Mouse (Mus musculus) hindbrain, embryonic 14.5 days (tissue): ENCODE data around the gene Tesc. TPM values are rescaled to one million over a fixed set of nuclear protein-coding genes. Genes with fewer than 3 reads are reported as not detected.

ENCODE experiments used
- ATAC-seq: fragments of 200-750 bp; cut with Nextera tagmentation; 2 replicates; pipeline ENCODE4 v1.8.0; 2017; ENCODE audit warnings: moderate number of reproducible peaks, mild to moderate bottlenecking, moderate TSS enrichment, moderate library complexity; ENCODE audit not compliant: low FRiP score
- DNase-seq: peaks from one replicate; pipeline ENCODE4 v3.0.0-alpha.2; 2015; ENCODE audit warnings: low spot score
- H3K27ac ChIP-seq: fragments of 300-500 bp; sonication (generic); 2 replicates; pipeline ENCODE4 v1.5.1; 2014; ENCODE audit warnings: mild to moderate bottlenecking, moderate library complexity
- H3K27me3 ChIP-seq: fragments of 300-500 bp; sonication (generic); 2 replicates; pipeline ENCODE4 v1.6.1; 2014; ENCODE audit warnings: mild to moderate bottlenecking, low read length, mixed read lengths; ENCODE audit not compliant: control insufficient read depth, insufficient read depth
- H3K36me3 ChIP-seq: fragments of 300-500 bp; sonication (generic); replicated peaks from 2 replicates; pipeline ENCODE4 v1.6.1; 2014; ENCODE audit not compliant: control insufficient read depth, insufficient read depth
- H3K4me1 ChIP-seq: fragments of 300-500 bp; sonication (generic); replicated peaks from 2 replicates; pipeline ENCODE4 v1.6.1; 2014; ENCODE audit warnings: antibody characterized with exemption, low read length, mixed read lengths; ENCODE audit not compliant: control insufficient read depth, insufficient read depth
- H3K4me2 ChIP-seq: fragments of 300-500 bp; sonication (generic); replicated peaks from 2 replicates; pipeline ENCODE4 v1.6.1; 2014; ENCODE audit warnings: mild to moderate bottlenecking, moderate library complexity
- H3K4me3 ChIP-seq: fragments of 300-500 bp; sonication (generic); replicated peaks from 2 replicates; pipeline ENCODE4 v1.5.1; 2014; ENCODE audit warnings: mild to moderate bottlenecking, low read length
- H3K9ac ChIP-seq: fragments of 300-500 bp; sonication (generic); 2 replicates; pipeline ENCODE4 v1.6.1; 2014
- H3K9me3 ChIP-seq: fragments of 300-500 bp; sonication (generic); 2 replicates; pipeline ENCODE4 v1.6.1; 2016; ENCODE audit warnings: low read length; ENCODE audit not compliant: control insufficient read depth
- WGBS: fragments of 180-500 bp; shearing (Covaris S2); extraction: QIAGEN DNeasy Blood & Tissue Kit; methylation state at CpG from one replicate; pipeline ENCODE4 v1.1.7; 2014; 5-methylcytosine and 5-hydroxymethylcytosine counted together
- polyA plus RNA-seq: library from polyadenylated mRNA; unstranded; fragments of >200 nt; fragmentation: Nextera tagmentation; extraction: Ambion mirVana; gene quantifications from 2 replicates; pipeline ENCODE4 v1.2.1, GENCODE M21; 2014

Tesc gene
- polyA plus RNA-seq, 1 experiment from 2014 or later = 4.9 TPM

- H3K9ac ChIP-seq = peak overlapping the region; percentile 38; the same call in 1 of the 2 replicates
- no peaks in the 10 kb centered on the region for H3K9me3 ChIP-seq
- H3K27me3 ChIP-seq = no peaks in the 10 kb centered on the region
- peak; percentile 63 for DNase-seq
- H3K4me2 ChIP-seq = no peak overlapping the region
- peak overlapping the region; percentile 84 for H3K27ac ChIP-seq
- peak; percentile 35; the same call in 1 of the 2 replicates for ATAC-seq
- no peak overlapping the region for H3K4me3 ChIP-seq
- 43% methylated on average over 10 of the region's 10 CpGs for WGBS
- peaks cover 75% of the 10 kb centered on the region for H3K4me1 ChIP-seq
- no peaks in the 10 kb centered on the region for H3K36me3 ChIP-seq
Observed at GRCm38 (mm10) chr5:118084171-118084727, 56.7 kb downstream of the Tesc start.

GRCm38 (mm10) chr5:118085313-118085712 is 57.8 kb downstream of the Tesc start:
- 52% methylated on average over 7 of the region's 7 CpGs for WGBS
- peaks cover 73% of the 10 kb centered on the region for H3K4me1 ChIP-seq
- H3K9me3 ChIP-seq = no peaks in the 10 kb centered on the region
- no peaks in the 10 kb centered on the region for H3K27me3 ChIP-seq
- H3K9ac ChIP-seq = peak overlapping the region; percentile 38
- H3K4me2 ChIP-seq = no peak overlapping the region
- H3K27ac ChIP-seq = peak overlapping the region; percentile 84
- peaks cover 4% of the 10 kb centered on the region; the same call in 1 of the 2 replicates for H3K36me3 ChIP-seq
- no peak for ATAC-seq
- no peak overlapping the region for H3K4me3 ChIP-seq
- DNase-seq = no peak

- WGBS = 54% methylated on average over 7 of the region's 7 CpGs
- ATAC-seq (no peak), DNase-seq (no peak)
- H3K4me2 ChIP-seq = no peak overlapping the region
- no peaks in the 10 kb centered on the region for H3K27me3 ChIP-seq
- peaks cover 57% of the 10 kb centered on the region for H3K4me1 ChIP-seq
- H3K4me3 ChIP-seq = no peak overlapping the region
- H3K9me3 ChIP-seq = no peaks in the 10 kb centered on the region
- no peak overlapping the region for H3K27ac ChIP-seq
- H3K36me3 ChIP-seq = peaks cover 21% of the 10 kb centered on the region
- no peak overlapping the region for H3K9ac ChIP-seq
Observed at GRCm38 (mm10) chr5:118086956-118087355, 59.4 kb downstream of the Tesc start.

- H3K27ac ChIP-seq = peak overlapping the region; percentile 72
- H3K27me3 ChIP-seq = no peaks in the 10 kb centered on the region
- WGBS = 42% methylated on average over 7 of the region's 7 CpGs
- H3K4me3 ChIP-seq = no peak overlapping the region
- H3K9me3 ChIP-seq = no peaks in the 10 kb centered on the region
- peaks cover 38% of the 10 kb centered on the region for H3K36me3 ChIP-seq
- H3K9ac ChIP-seq = 0 out of 2 replicates have a peak overlapping the region, but pooled peaks have one; percentile 6
- peak; percentile 64 for DNase-seq
- H3K4me1 ChIP-seq = peaks cover 36% of the 10 kb centered on the region
- ATAC-seq = peak; percentile 65
- H3K4me2 ChIP-seq = no peak overlapping the region
Observed at GRCm38 (mm10) chr5:118089102-118089501, 61.6 kb downstream of the Tesc start.

- 96% methylated on average over 6 of the region's 6 CpGs for WGBS
- Histone ChIP-seq H3K27me3 (no peaks in the 10 kb centered on the region), H3K4me1 (peaks cover 26% of the 10 kb centered on the region)
Observed at GRCm38 (mm10) chr5:118090101-118090500, 62.6 kb downstream of the Tesc start.

GRCm38 (mm10) chr5:118090837-118091236 is 63.3 kb downstream of the Tesc start:
- Histone ChIP-seq H3K36me3 (peaks cover 43% of the 10 kb centered on the region), H3K9me3 (no peaks in the 10 kb centered on the region), H3K4me3 (no peak overlapping the region), H3K27ac (no peak overlapping the region), H3K9ac (no peak overlapping the region), H3K27me3 (no peaks in the 10 kb centered on the region), H3K4me1 (0 out of 2 replicates have a peak, but pooled peaks cover 19% of the 10 kb centered on the region), H3K4me2 (no peak overlapping the region)
- ATAC-seq (no peak), DNase-seq (no peak)
- WGBS = 95% methylated on average over 2 of the region's 2 CpGs

More at GRCm38 (mm10) chr5:118090101-118090500, 62.6 kb downstream of the Tesc start:
- Histone ChIP-seq H3K9ac (no peak overlapping the region), H3K4me3 (no peak overlapping the region), H3K4me2 (no peak overlapping the region), H3K9me3 (no peaks in the 10 kb centered on the region), H3K27ac (peak overlapping the region; percentile 72), H3K36me3 (peaks cover 43% of the 10 kb centered on the region)
- DNase-seq = no peak
- ATAC-seq = no peak

- no peaks in the 10 kb centered on the region for H3K27me3 ChIP-seq
- H3K4me3 ChIP-seq = no peak overlapping the region
- no peaks in the 10 kb centered on the region for H3K9me3 ChIP-seq
- H3K4me1 ChIP-seq = peaks cover 10% of the 10 kb centered on the region; the same call in 1 of the 2 replicates
- H3K9ac ChIP-seq = no peak overlapping the region
- DNase-seq (no peak), ATAC-seq (peak; percentile 34; the same call in 1 of the 2 replicates)
- peaks cover 43% of the 10 kb centered on the region for H3K36me3 ChIP-seq
- peak overlapping the region; percentile 9; the same call in 1 of the 2 replicates for H3K27ac ChIP-seq
- 79% methylated on average over 11 of the region's 11 CpGs for WGBS
- no peak overlapping the region for H3K4me2 ChIP-seq
Observed at GRCm38 (mm10) chr5:118093321-118094035, 65.9 kb downstream of the Tesc start.

GRCm38 (mm10) chr5:118095433-118095832 is 67.9 kb downstream of the Tesc start:
- Histone ChIP-seq H3K9me3 (no peaks in the 10 kb centered on the region), H3K4me3 (no peak overlapping the region), H3K9ac (no peak overlapping the region), H3K27ac (no peak overlapping the region), H3K36me3 (peaks cover 38% of the 10 kb centered on the region), H3K4me2 (no peak overlapping the region), H3K27me3 (no peaks in the 10 kb centered on the region), H3K4me1 (peaks cover 21% of the 10 kb centered on the region)
- 85% methylated on average over 11 of the region's 11 CpGs for WGBS
- DNase-seq = no peak
- ATAC-seq = no peak

GRCm38 (mm10) chr5:118095849-118096248 is 68.3 kb downstream of the Tesc start:
- Histone ChIP-seq H3K36me3 (peaks cover 34% of the 10 kb centered on the region), H3K9ac (no peak overlapping the region), H3K9me3 (no peaks in the 10 kb centered on the region), H3K4me1 (peaks cover 22% of the 10 kb centered on the region), H3K27ac (no peak overlapping the region), H3K27me3 (no peaks in the 10 kb centered on the region), H3K4me2 (no peak overlapping the region), H3K4me3 (no peak overlapping the region)
- 96% methylated on average over 4 of the region's 4 CpGs for WGBS
- DNase-seq (no peak), ATAC-seq (no peak)
